Mouse (Mus musculus): ENCODE measurements around the gene Gtf3c1. TPM values are rescaled to one million over a fixed set of nuclear protein-coding genes. Genes with fewer than 3 reads are reported as not detected.

Gtf3c1 gene
- polyA plus RNA-seq, 1 experiment from 2014 or later: 33.9 TPM

DNA sequence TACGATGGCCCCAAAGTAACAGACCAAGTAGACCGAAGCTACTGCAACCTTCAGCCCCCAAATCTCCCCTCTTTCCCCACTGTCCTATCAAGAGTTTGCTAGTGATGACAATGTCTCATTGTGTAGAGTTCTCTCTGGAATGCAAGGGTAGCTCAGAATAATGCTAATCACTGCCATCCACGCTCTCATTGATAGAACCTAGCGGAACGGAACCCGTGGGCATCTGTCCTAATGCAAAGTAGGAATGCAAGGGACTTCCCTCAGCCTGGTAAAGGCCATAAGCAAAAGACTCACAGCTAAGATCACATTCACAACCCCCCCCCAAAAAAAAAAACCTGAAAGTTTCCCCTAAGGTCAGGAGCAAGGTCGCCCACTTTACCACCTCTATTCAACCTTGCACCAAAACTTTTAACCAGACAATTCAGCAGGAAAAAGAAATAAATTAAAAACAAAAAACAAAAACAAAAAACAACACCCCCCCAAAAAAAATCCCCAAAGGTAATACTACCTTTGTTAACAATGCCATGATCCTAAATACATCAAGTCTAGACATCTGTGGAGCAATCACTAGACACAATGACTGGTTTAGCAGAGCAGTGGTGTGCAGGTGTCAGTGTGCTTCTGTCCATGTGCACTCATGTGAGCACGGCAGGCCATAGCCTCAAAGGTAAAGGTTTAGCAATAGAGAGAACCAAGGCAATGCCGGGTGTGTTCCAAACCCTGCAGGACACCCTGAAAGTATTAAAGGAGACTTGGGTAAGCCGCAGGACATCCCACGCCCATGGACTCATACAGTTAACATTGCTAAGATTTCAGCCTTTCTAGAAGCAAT, 109.8 kb downstream of the Gtf3c1 start:
- 88% methylated on average over 11 of the region's 11 CpGs for WGBS

GRCm38 (mm10) chr7:125597083-125597482, 110.5 kb downstream of the Gtf3c1 start:
- Histone ChIP-seq H3K4me2 (replicated peaks) (no peak overlapping the region), H3K27ac (no peak overlapping the region), H3K9ac (no peak overlapping the region), H3K4me3 (no peak overlapping the region), H3K27me3 (no peaks in the 10 kb centered on the region; the same call in 1 of the 2 replicates), H3K4me1 (no peaks in the 10 kb centered on the region), H3K9me3 (no peaks in the 10 kb centered on the region), H3K36me3 (no peaks in the 10 kb centered on the region)
- WGBS: 87% methylated on average over 9 of the region's 9 CpGs
- ATAC-seq (ENCODE audit: low FRiP score, low read depth): no peak

More for the DNA sequence above, 109.8 kb downstream of the Gtf3c1 start:
- Histone ChIP-seq H3K4me1 (no peaks in the 10 kb centered on the region), H3K27me3 (no peaks in the 10 kb centered on the region; the same call in 1 of the 2 replicates), H3K36me3 (no peaks in the 10 kb centered on the region), H3K27ac (no peak overlapping the region), H3K4me3 (no peak overlapping the region), H3K9me3 (no peaks in the 10 kb centered on the region), H3K9ac (no peak overlapping the region), H3K4me2 (replicated peaks) (no peak overlapping the region)
- ATAC-seq (ENCODE audit: low FRiP score, low read depth): no peak

DNA sequence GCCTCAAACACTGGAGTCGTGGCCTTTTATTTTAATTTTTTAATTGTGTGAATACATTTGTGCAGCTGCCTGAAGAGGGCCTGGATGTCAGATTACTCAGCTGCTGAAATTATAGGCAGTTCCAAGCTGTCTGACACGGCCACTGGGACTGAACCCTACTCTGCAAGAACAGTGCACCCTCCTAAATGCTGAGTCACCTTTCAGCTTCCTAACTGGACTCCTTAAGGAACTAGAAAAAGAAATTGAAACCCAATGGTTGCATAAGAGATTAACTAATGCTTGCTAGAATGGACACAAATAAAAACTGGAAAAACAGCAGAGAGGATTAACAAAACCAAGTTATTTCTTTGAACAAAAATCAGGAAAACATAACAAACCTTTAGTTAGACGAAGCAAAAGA, 111.2 kb downstream of the Gtf3c1 start:
- no peaks in the 10 kb centered on the region for H3K9me3 ChIP-seq
- H3K36me3 ChIP-seq: no peaks in the 10 kb centered on the region
- H3K4me3 ChIP-seq: no peak overlapping the region
- no peaks in the 10 kb centered on the region; the same call in 1 of the 2 replicates for H3K27me3 ChIP-seq
- H3K9ac ChIP-seq: no peak overlapping the region
- 70% methylated on average over 3 of the region's 3 CpGs for WGBS
- H3K4me1 ChIP-seq: no peaks in the 10 kb centered on the region
- H3K4me2 ChIP-seq (replicated peaks): no peak overlapping the region
- ATAC-seq (ENCODE audit: low FRiP score, low read depth): no peak
- H3K27ac ChIP-seq: no peak overlapping the region

- Histone ChIP-seq H3K27me3 (no peaks in the 10 kb centered on the region), H3K4me2 (replicated peaks) (no peak overlapping the region), H3K4me3 (no peak overlapping the region), H3K27ac (no peak overlapping the region), H3K9ac (no peak overlapping the region), H3K4me1 (no peaks in the 10 kb centered on the region), H3K36me3 (no peaks in the 10 kb centered on the region), H3K9me3 (no peaks in the 10 kb centered on the region)
- ATAC-seq (ENCODE audit: low FRiP score, low read depth): no peak
- 74% methylated on average over 4 of the region's 4 CpGs for WGBS
Measured at GRCm38 (mm10) chr7:125593831-125594230, 113.7 kb downstream of the Gtf3c1 start.

Other genes starting within 250 kb of the Gtf3c1 start
- 121 and 122 TPM in 2 replicates for gene Nsmce1, start 216.2 kb downstream of the Gtf3c1 start, polyA plus RNA-seq (2015; fragmentation: Nextera tagmentation; extraction: Ambion mirVana)
- 6.0 and 6.8 TPM in 2 replicates for gene Il4ra, start 155.7 kb downstream of the Gtf3c1 start, polyA plus RNA-seq (2015; fragmentation: Nextera tagmentation; extraction: Ambion mirVana)
- 0.49 and 0.55 TPM in 2 replicates for gene Il21r, start 104.4 kb downstream of the Gtf3c1 start, polyA plus RNA-seq (2015; fragmentation: Nextera tagmentation; extraction: Ambion mirVana)
- 7.5 and 10.0 TPM in 2 replicates for gene D430042O09Rik, start 108 bp upstream of the Gtf3c1 start, polyA plus RNA-seq (2015; fragmentation: Nextera tagmentation; extraction: Ambion mirVana)